Mouse (Mus musculus) brain, embryonic 18.5 days (tissue): ENCODE results near the gene Slc30a2.
"Not testable (repeated sequence)": the region's sequence is repeated elsewhere in the genome, so short reads cannot be mapped to it uniquely, and the experiment has no call there.

ENCODE experiments used
- DNase-seq: peaks from one replicate; pipeline ENCODE4 v3.0.0-alpha.2; 2012; ENCODE audit warnings: low read depth, low spot score

Gene Slc30a2

GRCm38 (mm10) chr4:134356591-134357460 lies 13.8 kb downstream of the Slc30a2 start:
- peak; percentile 45 for DNase-seq

DNA sequence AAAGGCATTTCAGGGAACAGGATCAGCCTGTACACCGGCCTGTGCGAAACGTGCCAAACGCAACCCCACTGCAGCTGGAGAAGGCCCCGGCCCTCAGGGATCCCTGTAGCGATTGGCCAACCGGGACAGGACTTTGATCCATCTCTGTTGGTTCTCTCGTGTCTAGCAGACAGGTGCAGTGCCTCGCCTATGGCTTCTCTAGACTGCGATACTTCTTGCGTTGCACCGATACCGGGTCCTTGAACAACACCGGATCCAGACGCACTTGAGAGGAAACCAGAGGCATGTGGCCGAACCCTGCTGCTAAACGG lies 14.4 kb downstream of the Slc30a2 start:
- no peak for DNase-seq

GRCm38 (mm10) chr4:134359649-134360048 lies 16.7 kb downstream of the Slc30a2 start:
- no peak for DNase-seq

DNA sequence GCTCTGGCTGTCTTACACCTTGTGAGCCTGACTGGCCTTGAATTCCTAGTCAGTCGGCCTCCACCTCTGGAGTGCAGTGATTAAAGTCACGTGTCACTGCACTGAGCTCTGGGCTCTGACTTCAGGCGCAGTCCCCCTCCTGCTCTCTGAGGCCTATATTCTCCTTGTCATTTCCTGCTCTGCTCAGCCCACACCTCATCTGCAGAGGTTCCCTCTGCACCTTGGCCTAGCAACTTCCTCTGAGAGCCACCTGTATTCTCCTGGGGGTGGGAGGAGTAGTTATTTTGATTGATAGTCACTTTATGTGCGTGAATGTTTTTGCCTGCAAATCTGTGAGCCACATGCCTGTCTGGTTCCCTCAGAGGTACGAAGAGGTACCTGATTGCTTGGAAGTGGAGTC lies 18.2 kb downstream of the Slc30a2 start:
- DNase-seq, result no peak

DNA sequence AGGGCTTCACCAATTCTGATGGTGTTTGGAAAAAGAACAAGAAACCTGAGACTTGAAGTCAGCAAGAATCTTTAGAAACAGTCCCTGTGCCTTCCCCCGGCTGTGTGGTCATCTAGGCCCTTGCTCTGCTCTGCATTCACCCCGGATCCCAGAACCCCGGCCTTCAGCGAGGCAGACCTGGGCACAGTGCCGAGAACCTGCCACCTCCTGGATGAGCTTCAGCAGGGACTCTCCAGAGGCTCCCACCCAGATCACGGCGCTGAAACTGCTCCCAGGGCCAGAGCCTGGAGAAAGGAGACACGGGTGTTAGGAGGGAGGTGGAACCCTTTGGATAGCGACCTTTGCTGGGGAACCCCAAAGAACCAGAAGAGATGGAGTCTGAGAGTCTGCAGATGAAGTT lies 19.1 kb downstream of the Slc30a2 start:
- no peak for DNase-seq

DNA sequence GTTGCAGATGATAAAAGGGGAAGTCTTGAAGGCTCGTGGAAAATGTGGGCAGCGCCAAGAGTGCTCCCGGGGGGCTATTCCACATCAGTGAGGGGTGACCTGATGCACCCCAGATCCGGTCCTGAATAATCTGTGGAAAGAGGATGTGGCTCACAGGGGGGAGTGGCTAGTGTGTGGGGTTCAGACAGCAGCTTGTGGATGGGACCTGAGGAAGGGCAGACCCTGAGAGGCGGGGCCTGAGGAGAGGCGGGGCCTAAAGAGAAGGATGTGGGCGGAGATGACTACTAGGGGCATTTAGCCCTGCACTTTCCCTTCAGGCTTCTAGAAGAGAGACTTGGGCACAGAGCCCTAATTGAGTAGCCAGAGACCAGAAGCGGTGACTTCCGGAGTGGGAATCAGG lies 19.6 kb downstream of the Slc30a2 start:
- DNase-seq, result no peak

- DNase-seq, result no peak
Measured at GRCm38 (mm10) chr4:134365280-134365679, 22.3 kb downstream of the Slc30a2 start.

DNA sequence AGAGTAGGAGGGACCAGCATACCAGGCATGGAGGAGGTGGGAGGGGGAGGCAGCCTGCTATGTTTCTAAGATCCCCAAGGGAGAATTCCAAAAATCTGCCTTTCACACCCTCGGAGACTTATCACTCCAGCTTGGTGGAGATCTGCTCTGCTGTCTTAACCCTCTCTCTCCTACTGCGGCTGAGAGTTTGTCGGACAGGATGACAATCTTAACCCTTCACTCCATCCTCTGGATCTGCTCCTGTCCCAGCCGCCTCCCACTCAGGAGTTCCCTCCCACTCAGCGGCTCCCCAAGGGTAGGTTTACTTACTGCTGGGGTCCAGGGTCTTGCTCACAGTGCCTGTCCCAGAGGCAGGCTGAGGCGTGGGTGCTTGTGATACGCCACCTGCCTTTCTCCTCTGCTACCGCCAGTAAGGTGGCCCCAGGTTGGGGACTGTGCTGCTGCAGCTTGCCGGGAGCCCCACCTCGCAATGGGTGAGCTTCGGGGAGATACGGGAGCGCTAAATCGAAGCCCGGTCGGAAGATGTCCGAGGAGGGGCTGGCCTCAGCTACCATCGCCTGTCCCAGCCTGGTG lies 27.8 kb downstream of the Slc30a2 start:
- no peak for DNase-seq

- DNase-seq, result no peak
Measured at GRCm38 (mm10) chr4:134371316-134371855, 28.4 kb downstream of the Slc30a2 start.

- peak; percentile 57 for DNase-seq
Measured at GRCm38 (mm10) chr4:134372294-134372747, 29.3 kb downstream of the Slc30a2 start.

DNA sequence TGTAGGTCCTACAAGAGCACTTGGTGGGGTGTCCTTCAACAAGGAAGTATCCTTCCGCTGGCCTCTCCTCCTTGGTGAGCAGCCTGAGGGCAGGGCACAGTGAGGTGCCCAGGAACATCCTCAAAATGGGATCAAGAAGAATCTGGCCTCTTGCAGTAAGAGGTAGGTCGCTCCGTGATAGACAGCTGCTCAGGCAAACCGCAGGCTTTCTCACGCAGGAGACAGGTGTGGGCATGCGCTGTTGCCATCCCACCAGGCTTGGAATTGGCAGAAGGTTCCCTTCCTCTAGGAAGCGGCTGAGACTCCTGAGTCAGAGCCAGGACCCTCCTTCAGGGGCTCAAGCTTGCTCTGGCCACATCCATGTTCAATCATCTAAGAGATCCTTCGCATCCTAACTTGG lies 30.3 kb downstream of the Slc30a2 start:
- no peak for DNase-seq

DNA sequence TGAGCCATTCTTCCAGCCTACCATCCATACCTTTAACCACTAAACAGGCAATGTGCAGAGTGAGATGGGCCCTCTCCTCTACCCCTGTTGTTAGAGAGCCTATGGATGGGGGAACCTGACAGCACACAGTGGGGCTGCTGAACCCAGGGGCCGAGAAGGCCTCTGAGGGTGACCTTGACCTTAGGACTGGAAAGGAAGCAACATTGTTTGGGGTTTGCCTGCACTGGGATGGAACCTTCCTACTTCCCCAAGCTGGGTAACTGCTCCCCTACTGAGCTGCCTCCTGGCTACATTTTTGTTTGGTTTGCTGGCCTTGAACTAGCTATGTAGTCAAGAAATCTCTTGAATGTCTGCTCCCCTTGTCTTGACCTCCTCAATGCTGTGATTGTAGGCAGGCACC lies 31.3 kb downstream of the Slc30a2 start:
- DNase-seq, result no peak

- DNase-seq, result no peak
Measured at GRCm38 (mm10) chr4:134378089-134378615, 35.2 kb downstream of the Slc30a2 start.

DNA sequence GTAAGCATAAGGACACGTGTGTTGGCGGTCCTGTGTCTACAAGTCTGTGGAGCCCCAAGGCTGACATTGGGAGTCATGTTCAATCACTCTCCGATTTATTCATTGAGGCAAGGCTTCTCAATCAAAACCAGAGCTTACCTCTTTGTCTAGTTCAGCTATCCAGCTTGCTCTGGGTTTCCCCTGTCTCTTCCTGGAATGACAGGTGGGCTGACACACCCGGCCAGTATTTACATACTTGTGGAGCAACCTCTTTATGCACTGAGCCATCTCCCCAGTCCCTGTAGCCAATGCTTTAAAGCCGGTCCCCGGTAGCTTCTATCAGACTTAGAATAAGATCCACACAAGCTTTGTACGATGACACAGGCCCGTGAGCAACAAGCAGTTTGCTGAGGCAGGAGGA lies 36.5 kb downstream of the Slc30a2 start:
- DNase-seq, result no peak

- DNase-seq, result not testable (repeated sequence)
Measured at GRCm38 (mm10) chr4:134383750-134384149, 40.8 kb downstream of the Slc30a2 start, which contains the start of gene Extl1. Extl1 (minus strand) TSS chr4:134383850.

- no peak for DNase-seq
Measured at GRCm38 (mm10) chr4:134387268-134387667, 44.3 kb downstream of the Slc30a2 start.

DNA sequence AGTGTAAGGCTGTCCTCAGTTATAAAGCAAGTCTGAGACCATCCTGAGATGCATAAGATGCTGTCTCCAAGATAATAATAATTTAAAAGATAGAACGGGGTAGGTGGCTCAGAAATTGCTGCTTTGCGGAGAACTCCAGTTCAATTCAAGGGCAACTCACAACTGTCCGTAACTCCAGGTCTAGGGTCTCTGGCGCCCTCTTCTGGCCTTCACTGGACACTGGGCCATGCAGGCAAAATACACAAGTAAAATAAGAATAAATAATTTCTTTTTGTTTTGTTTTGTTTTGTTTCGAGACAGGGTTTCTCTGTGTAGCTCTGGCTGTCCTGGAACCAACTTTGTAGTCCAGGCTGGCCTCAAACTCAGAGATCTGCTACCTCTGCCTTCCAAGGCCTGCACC lies 45.4 kb downstream of the Slc30a2 start:
- no peak for DNase-seq

DNA sequence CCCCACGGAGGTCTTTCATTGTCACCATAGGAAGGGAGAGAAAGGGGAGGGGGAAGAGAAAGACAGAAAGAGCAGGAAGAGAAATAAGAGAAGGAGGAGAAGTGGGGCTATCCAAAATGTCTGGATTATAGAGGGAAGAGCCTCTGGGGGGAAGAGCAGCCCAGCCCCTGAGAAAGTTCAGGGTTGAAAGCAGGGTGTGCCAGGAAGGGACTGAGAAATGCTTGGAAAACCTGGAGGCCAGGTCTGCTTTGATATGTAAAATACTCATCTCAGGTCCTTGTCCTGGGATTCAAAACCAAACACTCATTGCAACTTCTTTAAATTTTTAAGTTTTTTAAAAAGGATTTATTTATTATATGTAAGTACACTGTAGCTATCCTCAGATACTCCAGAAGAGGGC lies 48.7 kb downstream of the Slc30a2 start:
- DNase-seq, result no peak

DNA sequence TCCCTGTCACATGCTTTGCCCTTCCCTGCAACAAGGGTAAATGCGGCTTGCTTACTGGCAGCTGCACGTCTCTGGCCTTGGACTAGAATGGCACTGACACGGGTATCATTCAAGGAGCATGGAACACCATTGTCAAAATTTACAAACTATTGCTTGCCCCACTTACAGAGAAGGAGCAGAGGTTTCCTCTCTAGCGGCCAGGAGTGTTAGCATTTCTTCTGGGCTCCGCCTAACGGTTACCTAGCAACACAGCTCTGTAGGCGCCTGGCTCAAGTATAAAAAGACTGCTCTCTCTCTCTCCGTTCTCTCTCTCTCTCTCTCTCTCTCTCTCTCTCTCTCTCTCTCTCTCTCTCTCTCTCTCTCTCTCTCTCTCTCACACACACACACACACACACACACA lies 49.6 kb downstream of the Slc30a2 start:
- DNase-seq, result no peak

- no peak for DNase-seq
Measured at GRCm38 (mm10) chr4:134393026-134393425, 50.0 kb downstream of the Slc30a2 start.

- DNase-seq, result no peak
Measured at GRCm38 (mm10) chr4:134395142-134395541, 52.2 kb downstream of the Slc30a2 start.

- DNase-seq, result peak; percentile 99
Measured at GRCm38 (mm10) chr4:134395977-134396825, 53.2 kb downstream of the Slc30a2 start, which contains the start of gene Pafah2. Pafah2 (plus strand) TSS chr4:134396320.
